Mouse (Mus musculus) lung, embryonic 14.5 days (tissue): Measurements from ENCODE around the gene Pigw. TPM values are rescaled to one million over a fixed set of nuclear protein-coding genes. Genes with fewer than 3 reads are reported as not detected.
A peak's percentile ranks its signal among the peaks of the same experiment; 100 is the strongest.

ENCODE experiments used
- ATAC-seq: fragments of 200-750 bp; cut with Nextera tagmentation; 2 replicates; pipeline ENCODE4 v1.8.0; 2017; ENCODE audit warnings: mild to moderate bottlenecking, moderate TSS enrichment, moderate library complexity; ENCODE audit not compliant: insufficient read depth
- DNase-seq: peaks from one replicate; pipeline ENCODE4 v3.0.0-alpha.2; 2015
- H3K27ac ChIP-seq: fragments of 300-500 bp; sonication (generic); 2 replicates; pipeline ENCODE4 v1.5.1; 2014; ENCODE audit warnings: low read depth, mild to moderate bottlenecking, moderate library complexity
- H3K27me3 ChIP-seq: fragments of 300-500 bp; sonication (generic); 2 replicates; pipeline ENCODE4 v1.6.1; 2014; ENCODE audit warnings: low read length, control low read depth; ENCODE audit not compliant: insufficient read depth
- H3K36me3 ChIP-seq: fragments of 300-500 bp; sonication (generic); 2 replicates; pipeline ENCODE4 v1.6.1; 2014; ENCODE audit warnings: control low read depth; ENCODE audit not compliant: insufficient read depth
- H3K4me1 ChIP-seq: fragments of 300-500 bp; sonication (generic); 2 replicates; pipeline ENCODE4 v1.6.1; 2014; ENCODE audit warnings: antibody characterized with exemption, control low read depth; ENCODE audit not compliant: insufficient read depth
- H3K4me2 ChIP-seq: fragments of 300-500 bp; sonication (generic); 2 replicates; pipeline ENCODE4 v1.6.1; 2014; ENCODE audit warnings: mild to moderate bottlenecking
- H3K4me3 ChIP-seq: fragments of 300-500 bp; sonication (generic); 2 replicates; pipeline ENCODE4 v1.5.1; 2014; ENCODE audit warnings: low read depth, low read length
- H3K9ac ChIP-seq: fragments of 300-500 bp; sonication (generic); 2 replicates; pipeline ENCODE4 v1.6.1; 2014
- H3K9me3 ChIP-seq: fragments of 300-500 bp; sonication (generic); 2 replicates; pipeline ENCODE4 v1.6.1; 2016; ENCODE audit warnings: low read depth, low read length, control low read depth
- CTCF ChIP-seq: IDR thresholded peaks from 2 replicates; pipeline ENCODE4 v1.5.1; 2016; ENCODE audit warnings: antibody characterized with exemption, low read depth
- WGBS: fragments of 180-500 bp; shearing (Covaris S2); extraction: QIAGEN DNeasy Blood & Tissue Kit; methylation state at CpG from one replicate; pipeline ENCODE4 v1.1.7; 2014; 5-methylcytosine and 5-hydroxymethylcytosine counted together
- polyA plus RNA-seq: library from polyadenylated mRNA; unstranded; fragments of >200 nt; fragmentation: Nextera tagmentation; extraction: Ambion mirVana; gene quantifications from 2 replicates; pipeline ENCODE4 v1.2.1, GENCODE M21; 2014

Gene Pigw
- polyA plus RNA-seq, 1 experiment from 2014 or later, result 2.9 TPM

GRCm38 (mm10) chr11:84869537-84870232 is 10.4 kb downstream of the Pigw start:
- H3K9me3 ChIP-seq, result no peaks in the 10 kb centered on the region
- H3K9ac ChIP-seq, result peak overlapping the region; percentile 94
- H3K4me2 ChIP-seq, result peak overlapping the region; percentile 93
- no peaks in the 10 kb centered on the region for H3K4me1 ChIP-seq
- H3K27me3 ChIP-seq, result no peaks in the 10 kb centered on the region
- peaks cover 11% of the 10 kb centered on the region for H3K36me3 ChIP-seq
- peak; percentile 83 for ATAC-seq
- under 1% methylated on average over 60 of the region's 61 CpGs for WGBS
- peak overlapping the region; percentile 92 for H3K4me3 ChIP-seq
- DNase-seq, result peak; percentile 95
- peak overlapping the region; percentile 98 for H3K27ac ChIP-seq
- TF ChIP-seq CTCF, result no peak

- H3K9me3 ChIP-seq, result no peaks in the 10 kb centered on the region
- H3K27me3 ChIP-seq, result no peaks in the 10 kb centered on the region
- 5% methylated on average over 7 of the region's 7 CpGs for WGBS
- H3K4me3 ChIP-seq, result peak overlapping the region; percentile 92
- H3K36me3 ChIP-seq, result peaks cover 18% of the 10 kb centered on the region
- H3K9ac ChIP-seq, result peak overlapping the region; percentile 94
- no peaks in the 10 kb centered on the region for H3K4me1 ChIP-seq
- peak overlapping the region; percentile 93 for H3K4me2 ChIP-seq
- DNase-seq, result peak; percentile 17
- H3K27ac ChIP-seq, result peak overlapping the region; percentile 98
- no peak for ATAC-seq
- TF ChIP-seq CTCF, result no peak
Observed at GRCm38 (mm10) chr11:84868786-84869259, 11.3 kb downstream of the Pigw start.

GRCm38 (mm10) chr11:84867586-84867985 is 12.5 kb downstream of the Pigw start:
- peak overlapping the region; percentile 35 for H3K4me2 ChIP-seq
- no peak overlapping the region for H3K4me3 ChIP-seq
- TF ChIP-seq CTCF, result no peak
- 75% methylated on average over 2 of the region's 2 CpGs for WGBS
- no peaks in the 10 kb centered on the region for H3K9me3 ChIP-seq
- H3K9ac ChIP-seq, result no peak overlapping the region
- no peak overlapping the region for H3K27ac ChIP-seq
- peaks cover 24% of the 10 kb centered on the region for H3K36me3 ChIP-seq
- DNase-seq (no peak), ATAC-seq (no peak)
- no peaks in the 10 kb centered on the region for H3K27me3 ChIP-seq
- H3K4me1 ChIP-seq, result no peaks in the 10 kb centered on the region

- DNase-seq, result no peak
- Histone ChIP-seq H3K4me1 (no peaks in the 10 kb centered on the region), H3K9me3 (no peaks in the 10 kb centered on the region), H3K4me3 (no peak overlapping the region), H3K9ac (no peak overlapping the region), H3K27ac (no peak overlapping the region), H3K36me3 (peaks cover 41% of the 10 kb centered on the region), H3K27me3 (no peaks in the 10 kb centered on the region), H3K4me2 (no peak overlapping the region)
- no peak for ATAC-seq
- no peak for TF ChIP-seq CTCF
- WGBS, result 43% methylated on average over 2 of the region's 2 CpGs
Observed at GRCm38 (mm10) chr11:84865268-84865667, 14.8 kb downstream of the Pigw start.

GRCm38 (mm10) chr11:84855285-84855684 is 24.8 kb downstream of the Pigw start:
- H3K27ac ChIP-seq, result no peak overlapping the region
- 91% methylated on average over 6 of the region's 6 CpGs for WGBS
- no peak overlapping the region for H3K4me2 ChIP-seq
- no peak for ATAC-seq
- peaks cover 78% of the 10 kb centered on the region for H3K36me3 ChIP-seq
- no peak overlapping the region for H3K4me3 ChIP-seq
- H3K4me1 ChIP-seq, result no peaks in the 10 kb centered on the region
- no peak for DNase-seq
- no peaks in the 10 kb centered on the region for H3K27me3 ChIP-seq
- no peaks in the 10 kb centered on the region for H3K9me3 ChIP-seq
- no peak overlapping the region for H3K9ac ChIP-seq
- TF ChIP-seq CTCF, result no peak

GRCm38 (mm10) chr11:84847475-84848090 is 32.5 kb downstream of the Pigw start:
- no peak for DNase-seq
- no peak overlapping the region for H3K4me2 ChIP-seq
- no peaks in the 10 kb centered on the region for H3K4me1 ChIP-seq
- no peaks in the 10 kb centered on the region for H3K9me3 ChIP-seq
- no peak for TF ChIP-seq CTCF
- H3K27me3 ChIP-seq, result no peaks in the 10 kb centered on the region
- H3K36me3 ChIP-seq, result peaks cover 50% of the 10 kb centered on the region
- H3K9ac ChIP-seq, result no peak overlapping the region
- no peak overlapping the region for H3K27ac ChIP-seq
- no peak for ATAC-seq
- WGBS, result 79% methylated on average over 7 of the region's 7 CpGs
- no peak overlapping the region for H3K4me3 ChIP-seq

- no peak overlapping the region for H3K4me2 ChIP-seq
- H3K4me3 ChIP-seq, result no peak overlapping the region
- ATAC-seq (no peak), DNase-seq (no peak)
- no peaks in the 10 kb centered on the region for H3K27me3 ChIP-seq
- no peak for TF ChIP-seq CTCF
- no peak overlapping the region for H3K9ac ChIP-seq
- peaks cover 48% of the 10 kb centered on the region for H3K36me3 ChIP-seq
- H3K27ac ChIP-seq, result no peak overlapping the region
- 93% methylated on average over 15 of the region's 15 CpGs for WGBS
- no peaks in the 10 kb centered on the region for H3K9me3 ChIP-seq
- H3K4me1 ChIP-seq, result no peaks in the 10 kb centered on the region
Observed at GRCm38 (mm10) chr11:84846741-84847474, 33.2 kb downstream of the Pigw start.
